Mouse (Mus musculus) liver, embryonic 14.5 days (tissue): Measurements from ENCODE around the gene Zscan2.

ENCODE experiments used
- CTCF ChIP-seq: IDR thresholded peaks from 2 replicates; pipeline ENCODE4 v1.5.1; 2016; ENCODE audit warnings: antibody characterized with exemption, low read depth, control low read depth
- EP300 ChIP-seq: IDR thresholded peaks from 2 replicates; pipeline ENCODE4 v1.6.1; 2016; ENCODE audit warnings: antibody characterized with exemption, low read depth

- no peak for TF ChIP-seq CTCF
- no peak for TF ChIP-seq EP300
These were observed 33.0 kb downstream of the Zscan2 start for GRCm38 (mm10) chr7:80893753-80894129.
